Mouse (Mus musculus) brain, embryonic 14.5 days (tissue): ENCODE measurements around the gene Dido1. TPM values are rescaled to one million over a fixed set of nuclear protein-coding genes. Genes with fewer than 3 reads are reported as not detected.

Source experiments
- DNase-seq: peaks from one replicate; pipeline ENCODE4 v3.0.0-alpha.2; 2011; ENCODE audit warnings: low read depth
- CTCF ChIP-seq: fragments of 200-500 bp; IDR thresholded peaks from 2 replicates; pipeline ENCODE4 v1.5.1; 2012; ENCODE audit warnings: inconsistent platforms, mild to moderate bottlenecking, moderate library complexity, borderline replicate concordance; ENCODE audit not compliant: insufficient read depth, insufficient read length; ENCODE audit errors: extremely low read depth
- POLR2A ChIP-seq: fragments of 200-500 bp; IDR thresholded peaks from 2 replicates; pipeline ENCODE4 v1.6.1; 2012; ENCODE audit warnings: mild to moderate bottlenecking, inconsistent platforms, borderline replicate concordance; ENCODE audit not compliant: poor library complexity, insufficient read depth, insufficient read length, severe bottlenecking; ENCODE audit errors: extremely low read depth
- polyA plus RNA-seq: library from polyadenylated mRNA; depleted of rRNA; stranded (reverse); fragments of >200 nt; gene quantifications from 2 replicates; pipeline ENCODE4 v1.2.3, GENCODE M21; 2012; rRNA removed

The Dido1 gene
- polyA plus RNA-seq, 1 experiment = 31.0 TPM

DNA sequence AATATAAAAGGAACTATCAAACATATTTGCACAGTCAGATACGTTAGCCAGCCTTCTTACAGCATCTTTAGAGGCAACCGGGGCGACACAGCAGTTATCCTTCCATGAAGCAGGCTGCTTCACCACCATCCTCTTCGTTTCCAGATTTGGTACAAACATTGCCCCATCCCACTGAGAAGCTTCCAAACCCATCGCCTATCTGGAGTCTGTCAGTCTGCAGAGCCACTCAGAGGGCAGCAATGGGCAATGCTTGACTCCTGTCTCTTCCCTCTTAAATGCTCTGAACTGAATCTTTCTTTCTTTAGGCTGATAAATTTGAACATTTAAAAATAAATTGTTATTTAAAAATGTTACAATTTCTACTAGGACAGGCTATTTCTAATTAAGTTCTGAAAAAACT lies 51.4 kb downstream of the Dido1 start:
- TF ChIP-seq CTCF (no peak), POLR2A (no peak)
- DNase-seq = no peak

DNA sequence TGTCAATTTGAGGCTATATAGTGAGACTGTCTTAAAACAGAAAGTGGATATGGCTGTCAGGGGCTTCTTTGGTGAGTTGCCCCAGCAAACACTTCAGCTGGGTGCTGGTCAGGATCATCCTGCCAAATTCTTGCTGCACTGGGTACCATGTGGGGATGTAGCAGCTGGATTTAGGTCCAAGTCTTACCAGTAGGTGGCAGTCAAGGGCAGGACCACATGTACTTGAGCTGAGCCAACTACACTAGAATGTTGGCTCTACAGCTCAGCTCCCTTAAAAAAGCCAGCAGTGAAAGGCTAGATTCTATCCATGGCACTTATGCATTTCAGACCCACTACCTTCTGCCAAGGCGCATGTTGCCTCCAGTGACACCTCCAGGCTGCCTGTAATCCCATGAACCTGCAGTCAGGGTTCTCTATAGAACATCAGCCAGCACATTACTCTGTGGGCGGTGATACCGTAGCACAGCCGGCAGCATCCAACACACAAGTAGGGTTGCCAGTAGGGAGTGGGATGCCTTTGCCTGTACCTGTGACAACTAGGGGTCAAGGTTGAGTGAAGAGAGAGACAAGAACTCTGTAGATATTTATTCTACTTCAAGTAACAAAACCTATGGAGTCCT lies 52.3 kb downstream of the Dido1 start:
- peak; percentile 88 for DNase-seq
- TF ChIP-seq CTCF (peak; percentile 78; the same call in 1 of the 2 replicates), POLR2A (no peak)

DNA sequence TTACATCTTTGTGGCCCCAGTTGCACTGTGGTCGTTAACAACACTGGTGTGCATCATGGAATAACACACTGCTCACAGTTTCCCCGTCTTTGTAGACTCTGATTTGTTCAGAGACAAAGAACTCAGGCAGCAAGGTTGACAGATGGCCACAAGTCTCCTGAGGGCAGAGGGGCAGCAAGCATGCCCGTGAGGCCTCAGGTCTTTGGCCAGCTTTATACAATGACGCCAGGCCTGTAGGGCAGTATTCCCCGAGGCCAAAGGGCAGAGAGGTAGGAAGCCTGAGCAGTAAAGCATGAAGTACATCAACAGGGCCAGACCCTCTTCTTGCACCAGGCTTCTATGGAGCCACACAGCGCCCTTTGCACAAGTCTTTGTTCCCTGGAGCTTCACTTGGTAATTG lies 54.6 kb downstream of the Dido1 start:
- no peak for TF ChIP-seq CTCF

DNA sequence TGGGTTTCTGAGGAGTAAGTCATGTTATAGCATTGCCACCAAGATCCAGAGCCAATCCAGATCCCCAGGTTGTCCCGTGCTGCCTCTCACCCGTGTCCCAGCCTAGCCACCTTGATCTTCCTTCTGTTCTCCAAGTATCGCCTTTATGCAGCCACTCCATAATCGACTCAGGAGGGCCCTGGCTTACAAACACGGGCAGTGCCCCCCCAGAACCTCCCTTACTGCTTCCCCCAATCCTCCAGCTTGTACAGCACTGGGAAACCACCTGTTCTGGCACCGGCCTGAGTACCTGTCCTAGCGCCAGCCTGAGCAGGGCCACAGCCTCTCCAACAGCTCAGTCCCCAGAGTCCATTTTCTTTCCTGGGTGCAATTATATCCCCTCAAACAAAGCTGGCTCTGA lies 55.1 kb downstream of the Dido1 start:
- TF ChIP-seq CTCF (no peak), POLR2A (no peak)
- DNase-seq = no peak

More for the DNA sequence above, 54.6 kb downstream of the Dido1 start:
- no peak for DNase-seq

DNA sequence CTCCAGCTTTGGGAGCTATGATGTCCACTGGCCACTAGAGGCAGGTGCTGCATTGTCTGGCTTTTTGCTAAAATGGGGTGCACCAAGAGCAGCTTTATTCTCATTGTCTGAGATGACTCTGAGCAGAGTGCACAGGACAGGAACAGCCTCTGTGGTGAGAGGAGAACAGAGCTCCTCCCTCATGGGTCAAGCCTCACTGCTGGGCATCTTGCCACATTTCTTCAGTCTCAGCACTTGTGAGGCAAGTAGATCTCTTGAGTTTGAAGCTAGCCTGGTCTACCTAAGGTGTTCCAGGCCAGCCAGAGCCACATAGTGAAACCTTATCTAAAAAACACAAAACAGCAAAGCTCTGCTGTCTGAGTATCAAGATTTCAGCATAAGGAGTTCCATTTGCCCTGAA lies 63.0 kb downstream of the Dido1 start:
- no peak for DNase-seq
- no peak for TF ChIP-seq POLR2A

DNA sequence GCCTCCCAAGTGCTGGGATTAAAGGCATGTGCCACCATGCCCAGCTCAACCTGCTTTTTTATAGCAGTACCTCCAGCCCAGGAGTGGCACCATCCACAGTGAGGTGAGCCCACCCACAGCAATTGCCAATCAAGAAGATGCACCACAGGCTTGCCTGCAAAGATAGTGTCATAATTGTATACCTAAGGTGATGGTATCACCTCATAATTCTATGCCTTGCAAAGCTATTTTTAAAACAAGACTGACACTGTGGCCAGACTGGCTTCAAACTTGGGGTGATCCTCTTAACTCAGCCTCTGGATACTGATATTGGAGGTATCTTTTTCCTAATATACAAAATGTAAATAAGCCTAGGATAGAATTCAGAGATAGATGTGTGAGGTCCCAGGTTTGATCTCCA lies 66.2 kb downstream of the Dido1 start:
- TF ChIP-seq CTCF (no peak), POLR2A (no peak)
- no peak for DNase-seq

DNA sequence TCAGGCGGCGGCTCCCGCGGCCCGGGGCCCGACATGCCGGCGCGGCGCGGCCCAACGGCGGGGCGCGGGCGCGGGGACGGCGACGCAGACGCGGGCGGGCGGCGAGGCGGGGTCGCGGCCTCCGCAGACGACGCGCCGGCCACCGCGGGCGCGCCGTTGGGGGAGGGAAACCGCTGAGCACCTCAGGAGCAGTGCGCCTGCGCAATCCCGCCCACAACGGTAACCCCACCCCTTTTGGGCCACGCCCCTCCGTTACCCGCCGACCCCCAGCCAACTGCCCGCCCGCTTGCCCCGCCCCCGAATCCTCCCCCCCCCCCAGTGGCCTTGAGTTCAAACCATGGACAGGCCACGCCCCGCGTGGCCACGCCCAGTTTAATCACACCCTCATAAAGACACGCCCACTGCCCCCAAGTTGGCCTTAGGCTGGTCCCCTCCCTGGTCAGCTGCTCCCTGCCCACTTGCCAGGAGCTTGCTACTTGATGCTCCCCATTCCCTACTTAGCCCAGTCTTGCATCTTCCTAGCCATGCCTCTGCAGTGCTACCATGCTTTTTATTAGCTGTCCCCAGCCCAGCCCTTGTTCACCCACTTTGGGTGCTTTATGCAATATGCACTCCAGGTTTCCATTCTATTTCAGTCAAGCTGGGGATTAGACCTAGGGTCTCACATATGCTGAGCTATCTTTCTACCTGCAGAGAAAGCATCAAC lies 67.1 kb downstream of the Dido1 start, which contains the start of gene Tcfl5:
TSS of gene Tcfl5 (minus strand) at position 154 of the 706 bp plus-strand sequence.
- DNase-seq = no peak
- no peak for TF ChIP-seq POLR2A
- TF ChIP-seq CTCF = no peak

DNA sequence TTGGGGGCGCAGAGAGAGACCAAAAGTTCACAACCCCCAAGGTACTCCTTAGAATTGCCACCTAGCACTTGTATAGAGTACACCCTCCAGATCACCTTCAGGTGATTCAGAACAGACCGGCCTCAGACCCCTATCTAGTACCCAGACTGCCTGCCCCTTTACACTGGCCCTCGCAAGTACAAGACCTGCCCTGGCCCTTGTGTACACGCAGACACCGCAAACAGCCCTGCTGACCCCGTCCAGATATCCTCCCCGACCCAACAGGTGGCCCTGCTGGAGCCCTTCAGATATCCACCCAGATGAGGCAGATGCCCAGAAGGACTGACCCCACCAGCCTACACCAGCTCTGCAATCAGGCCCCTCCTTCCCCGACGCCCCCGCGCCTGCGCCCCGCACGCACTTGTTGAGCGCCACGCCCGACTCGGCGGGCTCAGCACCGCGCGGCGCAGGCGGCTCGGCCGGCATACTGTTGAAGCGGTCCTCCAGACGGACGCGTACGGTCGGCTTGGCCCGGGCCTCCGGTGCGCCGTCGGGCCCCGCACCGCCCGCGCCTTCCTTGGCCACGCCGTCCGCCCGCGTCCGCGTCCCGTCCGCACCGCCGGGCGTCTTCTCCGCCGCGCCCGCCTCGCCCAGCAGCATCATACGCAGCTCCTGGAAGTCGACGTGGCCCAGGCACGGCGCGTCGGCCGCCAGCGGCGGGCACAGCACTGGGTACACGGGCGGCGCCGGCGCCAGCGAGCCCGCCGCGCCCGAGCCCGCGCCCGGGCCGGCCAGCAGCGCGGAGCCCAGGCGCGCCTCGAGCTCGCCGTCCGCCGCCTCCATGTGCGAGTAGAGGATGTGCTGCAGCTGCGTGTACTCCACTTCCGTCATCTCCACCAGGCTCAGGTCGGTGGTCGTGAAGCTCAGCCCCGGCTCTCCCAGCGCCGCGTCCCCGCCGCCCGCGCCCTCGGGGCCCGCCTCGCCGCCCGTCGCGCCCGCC lies 67.9 kb downstream of the Dido1 start:
- no peak for DNase-seq

DNA sequence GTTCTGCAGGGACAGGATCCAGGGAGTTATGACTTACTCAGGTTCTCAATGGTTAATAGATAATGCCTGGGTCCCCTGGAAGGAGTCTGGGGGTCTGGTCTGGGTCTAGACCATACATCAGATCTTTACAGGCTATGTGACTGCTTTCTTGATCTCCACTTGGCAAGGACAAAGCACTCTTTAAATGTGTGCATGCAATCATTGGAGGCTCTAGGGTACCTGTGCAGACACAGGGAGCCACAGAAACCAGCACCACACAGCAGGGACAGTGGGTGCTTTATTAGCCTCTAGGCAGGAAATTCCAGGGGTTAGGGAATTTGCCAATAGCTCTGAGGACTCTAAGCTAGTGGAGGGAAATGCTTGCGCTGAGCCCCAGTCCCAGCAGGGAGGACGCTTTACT lies 97.9 kb downstream of the Dido1 start:
- no peak for DNase-seq
- TF ChIP-seq POLR2A (no peak), CTCF (no peak)

More for the DNA sequence above, 67.9 kb downstream of the Dido1 start:
- no peak for TF ChIP-seq CTCF
- TF ChIP-seq POLR2A = no peak

DNA sequence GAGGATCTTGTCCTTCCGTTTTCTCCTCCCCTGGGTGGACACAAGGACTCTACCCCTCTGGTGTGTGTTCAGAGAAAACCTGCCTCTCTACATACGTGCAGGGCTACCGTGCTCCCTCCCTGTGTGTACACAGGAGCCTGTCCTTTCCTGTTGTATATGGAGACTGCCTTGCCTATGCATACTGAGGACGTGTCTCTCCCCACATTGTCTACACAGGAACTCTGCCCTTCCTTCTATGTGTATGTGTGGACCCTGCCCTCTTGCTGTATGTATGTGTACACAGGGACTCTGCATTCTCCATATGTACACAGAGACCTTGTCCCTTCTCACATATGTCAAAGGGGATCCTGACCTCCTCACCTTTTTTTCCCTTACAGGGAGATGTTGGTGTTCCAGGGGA lies 99.5 kb downstream of the Dido1 start:
- TF ChIP-seq POLR2A = no peak
- no peak for TF ChIP-seq CTCF

More for the DNA sequence above, 99.5 kb downstream of the Dido1 start:
- DNase-seq = no peak

Other genes with a start within 250 kb of the Dido1 start
- gene Ntsr1, start 210.0 kb downstream of the Dido1 start, polyA plus RNA-seq = 3.6 and 4.3 TPM in 2 replicates
- 54.3 and 69.8 TPM in 2 replicates for gene Mrgbp, start 128.7 kb downstream of the Dido1 start, polyA plus RNA-seq
- 75.6 and 105 TPM in 2 replicates for gene Ogfr, start 120.8 kb downstream of the Dido1 start, polyA plus RNA-seq
- gene Col9a3, start 112.2 kb downstream of the Dido1 start, polyA plus RNA-seq = 31.5 and 37.5 TPM in 2 replicates
- gene Tcfl5, start 67.3 kb downstream of the Dido1 start, polyA plus RNA-seq = 1.2 and 1.9 TPM in 2 replicates
- gene Gid8, start 118 bp upstream of the Dido1 start, polyA plus RNA-seq = 62.8 and 64.7 TPM in 2 replicates
- 0.83 and 0.85 TPM in 2 replicates for gene Slc17a9, start 15.3 kb upstream of the Dido1 start, polyA plus RNA-seq
- gene Bhlhe23, start 66.9 kb upstream of the Dido1 start, polyA plus RNA-seq = 8.5 and 10.6 TPM in 2 replicates
- 67.0 and 68.5 TPM in 2 replicates for gene Ythdf1, start 210.9 kb upstream of the Dido1 start, polyA plus RNA-seq
- 0.14 and 0.26 TPM in 2 replicates for gene Birc7, start 219.0 kb upstream of the Dido1 start, polyA plus RNA-seq
- 63.1 and 66.1 TPM in 2 replicates for gene Nkain4, start 244.7 kb upstream of the Dido1 start, polyA plus RNA-seq